Mouse (Mus musculus): ENCODE data around the gene Defb42. TPM values are rescaled to one million over a fixed set of nuclear protein-coding genes. Genes with fewer than 3 reads are reported as not detected.

Gene Defb42
- polyA plus RNA-seq, 1 experiment from 2014 or later, result 0.20 TPM

DNA sequence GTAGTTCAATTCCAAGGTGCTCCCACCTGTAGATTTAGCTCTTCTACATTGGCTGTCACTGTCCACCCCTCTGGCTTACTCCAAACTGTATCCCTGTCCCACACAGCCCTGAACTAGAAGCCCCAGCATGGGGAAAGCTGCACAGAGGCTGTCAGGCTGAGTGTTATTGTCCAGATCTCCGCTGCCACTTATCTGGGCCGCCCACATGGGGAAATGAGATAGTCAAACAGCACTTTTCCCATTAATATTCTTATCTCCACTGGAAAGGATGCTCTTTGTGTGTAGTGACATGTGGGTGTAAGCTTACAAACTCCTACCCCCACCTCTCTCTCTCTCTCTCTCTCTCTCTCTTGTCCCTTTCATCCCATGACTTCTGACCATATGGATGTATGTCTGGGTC lies 15.4 kb downstream of the Defb42 start:
- WGBS (ENCODE audit: insufficient replicate concordance), result 25% methylated on average over 2 of the region's 2 CpGs
- Histone ChIP-seq H3K4me3 (replicated peaks) (no peak overlapping the region), H3K4me2 (peak overlapping the region; percentile 39), H3K9me3 (replicated peaks) (no peaks in the 10 kb centered on the region), H3K4me1 (replicated peaks) (peaks cover 56% of the 10 kb centered on the region), H3K27ac (peak overlapping the region; percentile 84), H3K36me3 (no peaks in the 10 kb centered on the region), H3K9ac (peak overlapping the region; percentile 46), H3K27me3 (peaks cover 5% of the 10 kb centered on the region; the same call in 1 of the 2 replicates)
- ATAC-seq (ENCODE audit: low read depth) (peak; percentile 93), DNase-seq (peak; percentile 87)

DNA sequence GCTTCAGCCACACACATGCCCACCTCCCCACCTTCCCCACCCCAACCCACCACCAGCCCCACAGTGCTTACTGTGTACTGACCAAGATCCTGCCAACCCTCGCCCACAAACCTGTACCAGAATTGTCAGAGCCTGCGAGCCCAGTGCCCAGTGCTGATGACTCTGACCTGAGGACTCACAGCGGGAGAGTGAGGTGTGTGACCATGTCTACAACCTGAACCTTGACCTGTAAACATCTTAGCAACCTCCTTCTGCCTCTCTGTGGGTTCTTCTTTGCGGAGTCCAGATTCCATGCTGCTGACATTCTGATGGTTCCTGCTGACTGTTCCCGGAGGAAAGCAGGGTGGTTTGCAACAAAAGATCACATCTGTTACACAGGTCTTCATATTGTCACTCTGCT lies 18.6 kb downstream of the Defb42 start:
- no peak overlapping the region for H3K4me3 ChIP-seq (replicated peaks)
- ATAC-seq (ENCODE audit: low read depth) (no peak), DNase-seq (no peak)
- whole genome bisulfite sequencing (ENCODE audit: insufficient replicate concordance), result 74% methylated on average over 5 of the region's 5 CpGs
- no peaks in the 10 kb centered on the region for H3K36me3 ChIP-seq
- H3K9me3 ChIP-seq (replicated peaks), result no peaks in the 10 kb centered on the region
- H3K4me1 ChIP-seq (replicated peaks), result peaks cover 70% of the 10 kb centered on the region
- no peak overlapping the region for H3K9ac ChIP-seq
- H3K4me2 ChIP-seq, result no peak overlapping the region
- peaks cover 16% of the 10 kb centered on the region for H3K27me3 ChIP-seq
- H3K27ac ChIP-seq, result peak overlapping the region; percentile 69

DNA sequence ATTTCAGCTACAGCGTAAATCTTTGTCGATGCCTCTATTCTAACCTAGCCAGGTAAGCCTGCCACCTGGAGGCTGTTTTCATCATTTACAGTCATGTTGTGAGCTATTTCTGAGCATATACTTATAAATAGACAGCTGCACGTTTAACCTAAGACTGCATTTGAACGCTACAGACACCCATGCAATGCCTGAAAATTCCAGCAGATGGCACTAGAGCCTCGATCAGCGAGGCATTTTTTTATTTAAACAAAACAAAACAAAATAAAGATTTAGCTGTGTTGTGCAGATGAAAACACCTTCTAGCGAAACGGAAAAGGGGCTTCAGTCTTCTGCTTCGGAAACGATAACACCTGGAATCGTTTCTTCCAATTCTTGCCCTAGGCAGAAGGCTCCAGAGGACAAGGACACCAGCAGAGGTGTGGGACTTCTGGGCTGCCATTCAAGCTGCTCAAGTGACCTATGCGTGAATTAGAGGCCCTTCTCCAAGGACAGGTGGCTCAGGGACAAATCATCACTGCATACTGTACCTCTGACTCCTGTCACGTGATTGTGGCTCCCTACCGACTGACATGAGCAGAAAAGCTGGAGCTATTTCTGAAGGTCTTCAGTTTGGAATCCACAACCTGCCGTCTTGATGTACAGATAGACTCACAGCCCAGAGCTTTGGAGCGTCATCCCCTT lies 20.0 kb downstream of the Defb42 start:
- peak overlapping the region; percentile 58; the same call in 1 of the 2 replicates for H3K4me2 ChIP-seq
- H3K27ac ChIP-seq, result peak overlapping the region; percentile 77
- WGBS (ENCODE audit: insufficient replicate concordance), result 21% methylated on average over 16 of the region's 16 CpGs
- no peaks in the 10 kb centered on the region for H3K36me3 ChIP-seq
- H3K4me3 ChIP-seq (replicated peaks), result no peak overlapping the region
- DNase-seq (peak; percentile 69), ATAC-seq (ENCODE audit: low read depth) (no peak)
- H3K9ac ChIP-seq, result peak overlapping the region; percentile 53; the same call in 1 of the 2 replicates
- peaks cover 56% of the 10 kb centered on the region for H3K4me1 ChIP-seq (replicated peaks)
- H3K9me3 ChIP-seq (replicated peaks), result no peaks in the 10 kb centered on the region
- H3K27me3 ChIP-seq, result peaks cover 28% of the 10 kb centered on the region

DNA sequence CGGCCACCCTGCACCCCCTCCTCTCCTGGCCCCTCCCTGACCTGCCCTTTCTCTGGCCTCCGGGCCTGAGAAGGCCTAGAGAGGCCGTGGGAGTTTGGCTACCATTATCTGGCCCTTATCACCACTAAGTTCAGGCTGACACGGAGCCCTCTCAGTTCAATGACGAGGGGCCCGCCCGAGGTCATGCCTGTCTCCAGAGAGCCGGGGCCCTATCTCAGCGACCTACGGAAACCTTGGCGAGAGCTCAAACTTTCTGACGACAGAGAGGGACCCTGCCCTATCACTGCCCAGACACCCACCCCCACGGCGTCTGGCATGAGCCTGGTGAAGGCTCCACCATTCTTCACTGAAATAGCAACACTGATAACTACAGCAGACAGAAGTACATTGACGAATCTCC lies 20.9 kb downstream of the Defb42 start:
- H3K36me3 ChIP-seq, result no peaks in the 10 kb centered on the region
- H3K27me3 ChIP-seq, result peaks cover 37% of the 10 kb centered on the region
- ATAC-seq (ENCODE audit: low read depth) (peak; percentile 85), DNase-seq (peak; percentile 61)
- no peaks in the 10 kb centered on the region for H3K9me3 ChIP-seq (replicated peaks)
- 5% methylated on average over 15 of the region's 15 CpGs for WGBS (ENCODE audit: insufficient replicate concordance)
- H3K4me2 ChIP-seq, result peak overlapping the region; percentile 58
- H3K27ac ChIP-seq, result peak overlapping the region; percentile 77
- H3K4me3 ChIP-seq (replicated peaks), result peak overlapping the region; percentile 27
- H3K9ac ChIP-seq, result peak overlapping the region; percentile 53
- peaks cover 47% of the 10 kb centered on the region for H3K4me1 ChIP-seq (replicated peaks)

Other genes starting within 250 kb of the Defb42 start
- gene Wdfy2, start 209.3 kb upstream of the Defb42 start, polyA plus RNA-seq (2015; fragmentation: Nextera tagmentation; extraction: Ambion mirVana), result 1.9 and 2.7 TPM in 2 replicates
- gene Defb48, start 62.5 kb upstream of the Defb42 start, polyA plus RNA-seq (2015; fragmentation: Nextera tagmentation; extraction: Ambion mirVana), result not detected in 2 replicates
- gene Defb47, start 48.9 kb upstream of the Defb42 start, polyA plus RNA-seq (2015; fragmentation: Nextera tagmentation; extraction: Ambion mirVana), result not detected in 2 replicates
- gene Defb43, start 35.2 kb upstream of the Defb42 start, polyA plus RNA-seq (2015; fragmentation: Nextera tagmentation; extraction: Ambion mirVana), result not detected in 2 replicates
- gene Defb30, start 3.0 kb downstream of the Defb42 start, polyA plus RNA-seq (2015; fragmentation: Nextera tagmentation; extraction: Ambion mirVana), result not detected in 2 replicates

Measured in liver, embryonic 13.5 days (tissue).